Mouse (Mus musculus): Measurements from ENCODE around the gene Zcwpw1.
A peak's percentile ranks its signal among the peaks of the same experiment; 100 is the strongest.
"Not testable (repeated sequence)": the region's sequence is repeated elsewhere in the genome, so short reads cannot be mapped to it uniquely, and the experiment has no call there.

Gene Zcwpw1

GRCm38 (mm10) chr5:137785164-137786031, 2.2 kb upstream of the Zcwpw1 start:
- peak in 1 of 2 experiments; percentile 36 for DNase-seq

- peak; percentile 99 to 100 for DNase-seq
These were observed 1.3 kb upstream of the Zcwpw1 start for GRCm38 (mm10) chr5:137786109-137786942.

- DNase-seq = peak; percentile 40 to 55
These were observed 573 bp downstream of the Zcwpw1 start for GRCm38 (mm10) chr5:137788171-137788570.

- no peak for DNase-seq
These were observed 1.4 kb downstream of the Zcwpw1 start for GRCm38 (mm10) chr5:137788946-137789531.

- DNase-seq = no peak
These were observed 4.0 kb downstream of the Zcwpw1 start for GRCm38 (mm10) chr5:137791553-137791952.

- DNase-seq = no peak
These were observed 9.0 kb downstream of the Zcwpw1 start for GRCm38 (mm10) chr5:137796606-137797005.

- DNase-seq = no peak
These were observed 13.3 kb downstream of the Zcwpw1 start for GRCm38 (mm10) chr5:137800917-137801316.

- DNase-seq = no peak
These were observed 18.6 kb downstream of the Zcwpw1 start for GRCm38 (mm10) chr5:137806158-137806557.

GRCm38 (mm10) chr5:137808316-137808715, 20.7 kb downstream of the Zcwpw1 start:
- no peak for DNase-seq

GRCm38 (mm10) chr5:137817466-137818222, 30.0 kb downstream of the Zcwpw1 start:
- DNase-seq = no peak

- DNase-seq = no peak
These were observed 34.5 kb downstream of the Zcwpw1 start for GRCm38 (mm10) chr5:137822126-137822525.

GRCm38 (mm10) chr5:137822602-137823001, 35.0 kb downstream of the Zcwpw1 start:
- peak; percentile 8 to 10 for DNase-seq

- no peak for DNase-seq
These were observed 36.0 kb downstream of the Zcwpw1 start for GRCm38 (mm10) chr5:137823455-137824045.

- no peak for DNase-seq
These were observed 37.4 kb downstream of the Zcwpw1 start for GRCm38 (mm10) chr5:137825030-137825429.

- DNase-seq = no peak
These were observed 38.4 kb downstream of the Zcwpw1 start for GRCm38 (mm10) chr5:137825971-137826370.

GRCm38 (mm10) chr5:137826421-137826820, 38.8 kb downstream of the Zcwpw1 start:
- no peak for DNase-seq

- no peak for DNase-seq
These were observed 41.1 kb downstream of the Zcwpw1 start for GRCm38 (mm10) chr5:137828694-137829093.

GRCm38 (mm10) chr5:137830238-137830637, 42.6 kb downstream of the Zcwpw1 start:
- DNase-seq = no peak

- DNase-seq = no peak
These were observed 43.5 kb downstream of the Zcwpw1 start for GRCm38 (mm10) chr5:137831106-137831505.

GRCm38 (mm10) chr5:137831506-137831905, 43.9 kb downstream of the Zcwpw1 start:
- DNase-seq = no peak

- DNase-seq = no peak
These were observed 45.9 kb downstream of the Zcwpw1 start for GRCm38 (mm10) chr5:137833500-137833899.

- not testable (repeated sequence) for DNase-seq
These were observed 48.4 kb downstream of the Zcwpw1 start, which contains the start of gene Pilra for GRCm38 (mm10) chr5:137835966-137836520. TSS of gene Pilra (minus strand) at chr5:137836281.

All from cerebellum, adult 18-20 months (tissue).